Mouse (Mus musculus) embryonic fibroblast, embryonic 13.5 days (primary cell): ENCODE data around the gene Pcgf1.

Experiments
- CTCF ChIP-seq: IDR thresholded peaks from 2 replicates; pipeline ENCODE4 v1.5.1; 2011; ENCODE audit warnings: mild to moderate bottlenecking, control low read depth, low read length, moderate library complexity, borderline replicate concordance; ENCODE audit not compliant: insufficient read depth
- POLR2A ChIP-seq: IDR thresholded peaks from 2 replicates; pipeline ENCODE4 v1.6.1; 2011; ENCODE audit warnings: low read depth, mild to moderate bottlenecking, control low read depth, low read length, moderate library complexity

GRCm38 (mm10) chr6:83101316-83101687 is 23.6 kb downstream of the Pcgf1 start, which contains the start of the genes Ccdc142 and Gm42688:
- TF ChIP-seq POLR2A (peak; percentile 77), CTCF (peak; percentile 47; the same call in 1 of the 2 replicates)
